Mouse (Mus musculus) lung, embryonic 16.5 days (tissue): ENCODE results near the gene Stmnd1. TPM values are rescaled to one million over a fixed set of nuclear protein-coding genes. Genes with fewer than 3 reads are reported as not detected.
"Not testable (repeated sequence)": the region's sequence is repeated elsewhere in the genome, so short reads cannot be mapped to it uniquely, and the experiment has no call there.

Source experiments
- ATAC-seq: fragments of 200-750 bp; cut with Nextera tagmentation; 2 replicates; pipeline ENCODE4 v1.8.0; 2017; ENCODE audit warnings: low read depth, mild to moderate bottlenecking, moderate library complexity
- H3K27ac ChIP-seq: fragments of 300-500 bp; sonication (generic); 2 replicates; pipeline ENCODE4 v1.5.1; 2014; ENCODE audit warnings: mild to moderate bottlenecking, control low read depth, low read length
- H3K27me3 ChIP-seq: fragments of 300-500 bp; sonication (generic); 2 replicates; pipeline ENCODE4 v1.6.1; 2014; ENCODE audit warnings: low read depth, low read length, mixed read lengths; ENCODE audit not compliant: control insufficient read depth, insufficient read depth
- H3K36me3 ChIP-seq: fragments of 300-500 bp; sonication (generic); 2 replicates; pipeline ENCODE4 v1.6.1; 2014; ENCODE audit warnings: low read length; ENCODE audit not compliant: control insufficient read depth, insufficient read depth
- H3K4me1 ChIP-seq: fragments of 300-500 bp; sonication (generic); replicated peaks from 2 replicates; pipeline ENCODE4 v1.6.1; 2014; ENCODE audit warnings: low read length, mixed read lengths; ENCODE audit not compliant: control insufficient read depth, insufficient read depth
- H3K4me2 ChIP-seq: fragments of 300-500 bp; sonication (generic); 2 replicates; pipeline ENCODE4 v1.6.1; 2014; ENCODE audit warnings: low read depth, low read length, control low read depth
- H3K4me3 ChIP-seq: fragments of 300-500 bp; sonication (generic); 2 replicates; pipeline ENCODE4 v1.5.1; 2014; ENCODE audit warnings: mild to moderate bottlenecking, low read length, control low read depth
- H3K9ac ChIP-seq: fragments of 300-500 bp; sonication (generic); 2 replicates; pipeline ENCODE4 v1.6.1; 2014; ENCODE audit warnings: low read length, control low read depth
- H3K9me3 ChIP-seq: fragments of 300-500 bp; sonication (generic); 2 replicates; pipeline ENCODE4 v1.6.1; 2016; ENCODE audit warnings: low read length; ENCODE audit not compliant: control insufficient read depth
- WGBS: fragments of 180-500 bp; shearing (Covaris S2); extraction: QIAGEN DNeasy Blood & Tissue Kit; methylation state at CpG from one replicate; pipeline ENCODE4 v1.1.7; 2014; 5-methylcytosine and 5-hydroxymethylcytosine counted together
- polyA plus RNA-seq: library from polyadenylated mRNA; unstranded; fragments of >200 nt; fragmentation: Nextera tagmentation; extraction: Ambion mirVana; gene quantifications from 2 replicates; pipeline ENCODE4 v1.2.1, GENCODE M21; 2015

Stmnd1 gene
- 0.33 and 0.77 TPM in 2 replicates for polyA plus RNA-seq

- no peaks in the 10 kb centered on the region for H3K9me3 ChIP-seq
- H3K9ac ChIP-seq: peak within 1 kb of the TSS; percentile 32; the same call in 1 of the 2 replicates
- peaks cover 15% of the 10 kb centered on the region for H3K4me1 ChIP-seq
- peak within 1 kb of the TSS; percentile 25; the same call in 1 of the 2 replicates for H3K27ac ChIP-seq
- no peaks in the 10 kb centered on the region for H3K36me3 ChIP-seq
- WGBS: 13% methylated on average over 8 of the region's 8 CpGs
- ATAC-seq: peak; percentile 47
- H3K4me3 ChIP-seq: peak within 1 kb of the TSS; percentile 35
- no peaks in the 10 kb centered on the region for H3K27me3 ChIP-seq
- peak within 1 kb of the TSS; percentile 56 for H3K4me2 ChIP-seq
Observed at GRCm38 (mm10) chr13:46273453-46274110, at the start of gene Stmnd1. TSS of gene Stmnd1 (plus strand) at chr13:46273721.

GRCm38 (mm10) chr13:46226956-46227355 lies 46.6 kb upstream of the Stmnd1 start:
- no peaks in the 10 kb centered on the region for H3K9me3 ChIP-seq
- H3K27ac ChIP-seq: no peak overlapping the region
- H3K9ac ChIP-seq: no peak overlapping the region
- H3K4me3 ChIP-seq: no peak overlapping the region
- H3K4me1 ChIP-seq: no peaks in the 10 kb centered on the region
- H3K27me3 ChIP-seq: no peaks in the 10 kb centered on the region
- WGBS: 44% methylated on average over 2 of the region's 2 CpGs
- H3K36me3 ChIP-seq: no peaks in the 10 kb centered on the region
- no peak overlapping the region for H3K4me2 ChIP-seq
- ATAC-seq: no peak

- Histone ChIP-seq H3K9ac (no peak overlapping the region), H3K4me1 (no peaks in the 10 kb centered on the region), H3K9me3 (no peaks in the 10 kb centered on the region), H3K27ac (no peak overlapping the region), H3K4me3 (no peak overlapping the region), H3K27me3 (no peaks in the 10 kb centered on the region), H3K4me2 (no peak overlapping the region), H3K36me3 (no peaks in the 10 kb centered on the region)
- WGBS: 81% methylated on average over 4 of the region's 4 CpGs
- ATAC-seq: no peak
Observed at GRCm38 (mm10) chr13:46227486-46227885, 46.0 kb upstream of the Stmnd1 start.

GRCm38 (mm10) chr13:46228750-46229149 lies 44.8 kb upstream of the Stmnd1 start:
- H3K36me3 ChIP-seq, H3K9me3 ChIP-seq, H3K9ac ChIP-seq, ATAC-seq, H3K27ac ChIP-seq, H3K4me1 ChIP-seq, H3K4me3 ChIP-seq, H3K4me2 ChIP-seq, H3K27me3 ChIP-seq: not testable (repeated sequence)
- WGBS: 95% methylated on average over 1 of the region's 1 CpGs

GRCm38 (mm10) chr13:46231514-46232085 lies 41.9 kb upstream of the Stmnd1 start:
- Histone ChIP-seq H3K9ac (no peak overlapping the region), H3K36me3 (no peaks in the 10 kb centered on the region), H3K4me1 (no peaks in the 10 kb centered on the region), H3K27ac (no peak overlapping the region), H3K9me3 (no peaks in the 10 kb centered on the region), H3K4me3 (no peak overlapping the region), H3K4me2 (no peak overlapping the region), H3K27me3 (no peaks in the 10 kb centered on the region)
- ATAC-seq: peak; percentile 69
- WGBS: 42% methylated on average over 5 of the region's 5 CpGs

GRCm38 (mm10) chr13:46237723-46238349 lies 35.7 kb upstream of the Stmnd1 start:
- Histone ChIP-seq H3K9me3 (no peaks in the 10 kb centered on the region), H3K4me1 (no peaks in the 10 kb centered on the region), H3K4me3 (no peak overlapping the region), H3K27me3 (no peaks in the 10 kb centered on the region), H3K9ac (no peak overlapping the region), H3K4me2 (no peak overlapping the region), H3K27ac (no peak overlapping the region), H3K36me3 (no peaks in the 10 kb centered on the region)
- ATAC-seq: no peak
- 58% methylated on average over 7 of the region's 7 CpGs for WGBS

GRCm38 (mm10) chr13:46238796-46239195 lies 34.7 kb upstream of the Stmnd1 start:
- ATAC-seq: no peak
- Histone ChIP-seq H3K27ac (no peak overlapping the region), H3K4me2 (no peak overlapping the region), H3K36me3 (no peaks in the 10 kb centered on the region), H3K4me3 (no peak overlapping the region), H3K27me3 (no peaks in the 10 kb centered on the region), H3K9ac (no peak overlapping the region), H3K4me1 (no peaks in the 10 kb centered on the region), H3K9me3 (no peaks in the 10 kb centered on the region)
- 71% methylated on average over 7 of the region's 7 CpGs for WGBS

- Histone ChIP-seq H3K36me3 (no peaks in the 10 kb centered on the region), H3K27me3 (no peaks in the 10 kb centered on the region), H3K4me2 (no peak overlapping the region), H3K9ac (no peak overlapping the region), H3K4me1 (no peaks in the 10 kb centered on the region), H3K4me3 (no peak overlapping the region), H3K27ac (no peak overlapping the region), H3K9me3 (no peaks in the 10 kb centered on the region)
- ATAC-seq: no peak
- WGBS: 75% methylated on average over 9 of the region's 9 CpGs
Observed at GRCm38 (mm10) chr13:46241391-46242188, 31.9 kb upstream of the Stmnd1 start.

- whole genome bisulfite sequencing: 83% methylated on average over 3 of the region's 3 CpGs
- Histone ChIP-seq H3K9ac (no peak overlapping the region), H3K4me3 (no peak overlapping the region), H3K9me3 (no peaks in the 10 kb centered on the region), H3K4me1 (no peaks in the 10 kb centered on the region; the same call in 1 of the 2 replicates), H3K36me3 (no peaks in the 10 kb centered on the region), H3K27ac (no peak overlapping the region), H3K27me3 (no peaks in the 10 kb centered on the region), H3K4me2 (no peak overlapping the region)
- ATAC-seq: no peak
Observed at GRCm38 (mm10) chr13:46253753-46254152, 19.8 kb upstream of the Stmnd1 start.
